Mouse (Mus musculus): Measurements from ENCODE around the gene Eif3k.
A peak's percentile ranks its signal among the peaks of the same experiment; 100 is the strongest.
"Not testable (repeated sequence)": the region's sequence is repeated elsewhere in the genome, so short reads cannot be mapped to it uniquely, and the experiment has no call there.

Eif3k gene

DNA sequence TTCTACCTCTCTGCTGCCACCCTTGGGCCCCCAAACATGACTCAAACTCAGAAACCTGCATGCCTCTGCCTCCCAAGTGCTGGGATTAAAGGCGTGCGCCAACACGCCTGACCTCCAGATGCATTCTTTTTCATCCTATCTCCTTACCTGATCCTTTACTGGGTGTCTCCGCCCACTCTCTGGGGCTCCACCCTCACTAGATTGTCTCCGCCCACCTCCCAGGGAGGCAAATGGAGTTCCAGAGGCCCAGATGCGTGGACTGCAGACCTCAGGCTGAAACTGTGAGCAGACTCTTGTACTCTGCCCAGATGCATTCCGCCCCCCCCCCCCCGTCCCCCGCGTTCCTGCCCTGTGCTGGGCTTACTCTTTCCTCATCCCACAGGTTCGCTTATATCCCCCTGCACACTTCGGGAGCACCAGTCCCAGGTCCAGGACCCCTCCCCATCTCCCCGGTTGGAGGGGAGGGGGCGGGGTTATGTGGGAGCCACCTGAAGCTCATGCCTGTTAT lies 9.2 kb upstream of the Eif3k start:
- DNase-seq (ENCODE audit: extremely low read depth, insufficient read length, low spot score), result no peak

DNA sequence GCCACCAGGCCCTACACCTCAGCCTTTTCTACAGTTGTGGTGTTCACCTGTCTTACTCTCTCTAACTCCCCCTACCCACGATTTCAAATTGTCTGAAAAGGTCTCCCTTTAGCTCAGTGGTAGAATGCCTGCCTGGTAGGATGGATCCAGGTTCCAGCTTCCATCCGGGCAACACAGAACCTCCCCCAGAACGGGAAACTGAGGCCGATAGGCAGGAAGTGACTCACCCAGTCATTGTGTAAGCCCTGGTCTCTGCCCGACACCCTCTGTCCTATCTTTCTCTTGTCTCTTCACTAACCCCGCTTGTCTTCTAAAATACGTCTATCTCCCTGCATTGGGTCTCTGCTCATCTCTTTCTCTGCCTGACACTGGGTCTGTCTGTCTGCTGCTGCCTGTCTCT lies 3.5 kb upstream of the Eif3k start:
- no peak for DNase-seq (ENCODE audit: extremely low read depth, insufficient read length, low spot score)

- no peak for DNase-seq (ENCODE audit: extremely low read depth, insufficient read length, low spot score)
Observed at GRCm38 (mm10) chr7:28984452-28984851, 2.8 kb upstream of the Eif3k start.

DNA sequence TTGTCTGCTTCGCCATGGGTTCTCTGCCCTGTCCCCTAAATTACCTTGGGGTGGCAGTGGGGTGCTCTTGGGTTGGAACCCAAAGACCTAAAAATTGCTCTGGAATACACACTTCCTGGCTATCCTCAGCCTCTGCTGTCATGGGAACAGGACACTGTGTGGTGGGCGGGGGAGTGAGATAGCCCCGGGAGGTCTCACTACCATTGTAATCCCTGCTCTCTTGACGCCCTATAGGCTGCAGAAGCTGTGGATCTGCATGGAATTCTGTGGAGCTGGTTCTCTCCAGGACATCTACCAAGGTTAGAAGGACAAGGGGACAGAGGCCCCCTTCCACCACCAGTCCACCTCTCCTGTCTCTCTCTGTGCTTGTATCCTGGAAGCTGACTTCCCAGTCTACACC lies 2.2 kb upstream of the Eif3k start:
- DNase-seq (ENCODE audit: extremely low read depth, insufficient read length, low spot score), result no peak

DNA sequence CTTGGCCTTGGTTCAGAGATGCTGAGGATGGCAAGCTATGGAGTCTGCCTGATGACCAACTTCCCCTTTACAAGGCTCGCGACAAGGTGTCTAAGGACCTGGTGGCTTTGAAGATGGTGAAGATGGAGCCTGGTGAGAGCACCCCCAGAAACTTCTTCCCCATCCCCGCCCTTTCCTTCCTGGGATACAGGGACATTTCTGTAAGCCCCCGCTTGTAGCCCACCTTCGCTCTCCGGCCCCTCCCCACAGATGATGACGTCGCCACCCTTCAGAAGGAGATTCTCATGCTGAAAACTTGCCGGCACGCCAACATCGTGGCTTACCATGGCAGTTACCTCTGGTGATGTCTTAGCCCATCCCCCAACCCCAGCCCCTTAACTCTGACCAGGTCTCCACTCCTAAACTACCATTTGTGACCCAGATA lies 1.5 kb upstream of the Eif3k start:
- no peak for DNase-seq (ENCODE audit: extremely low read depth, insufficient read length, low spot score)

GRCm38 (mm10) chr7:28982274-28983013 lies 780 bp upstream of the Eif3k start:
- no peak for DNase-seq (ENCODE audit: extremely low read depth, insufficient read length, low spot score)

GRCm38 (mm10) chr7:28977556-28977955 lies 4.1 kb downstream of the Eif3k start:
- no peak for DNase-seq (ENCODE audit: extremely low read depth, insufficient read length, low spot score)

- no peak for DNase-seq (ENCODE audit: extremely low read depth, insufficient read length, low spot score)
Observed at GRCm38 (mm10) chr7:28973025-28973424, 8.6 kb downstream of the Eif3k start.

- peak; percentile 69 for DNase-seq (ENCODE audit: extremely low read depth, insufficient read length, low spot score)
Observed at GRCm38 (mm10) chr7:28972542-28972985, 9.1 kb downstream of the Eif3k start.

DNA sequence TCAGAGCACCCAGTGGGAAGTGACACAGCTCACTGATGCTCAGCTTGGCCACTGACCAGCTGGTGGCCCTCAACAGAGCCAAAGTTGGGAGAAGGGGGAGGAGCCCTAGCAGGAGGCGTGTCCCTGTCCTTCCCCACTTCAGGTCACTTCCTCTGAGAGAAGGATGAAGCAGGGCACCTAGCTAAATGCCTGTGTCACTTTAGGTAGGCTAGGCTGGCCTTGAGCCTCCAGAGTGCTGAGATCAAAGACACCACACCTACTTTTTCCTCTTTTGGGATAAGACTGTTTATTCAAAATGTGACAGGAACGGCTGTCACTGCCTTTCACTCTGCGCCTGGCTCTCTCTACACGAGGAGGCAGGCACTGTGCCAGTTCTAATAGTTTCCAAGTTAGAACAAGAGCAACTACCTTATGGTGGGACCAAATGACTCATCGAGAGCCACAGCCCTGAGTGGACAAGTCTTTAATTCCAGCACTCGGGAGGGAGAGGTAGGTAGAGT lies 9.8 kb downstream of the Eif3k start:
- DNase-seq (ENCODE audit: extremely low read depth, insufficient read length, low spot score), result peak; percentile 76

GRCm38 (mm10) chr7:28971029-28971428 lies 10.6 kb downstream of the Eif3k start:
- DNase-seq (ENCODE audit: extremely low read depth, insufficient read length, low spot score), result peak; percentile 46

DNA sequence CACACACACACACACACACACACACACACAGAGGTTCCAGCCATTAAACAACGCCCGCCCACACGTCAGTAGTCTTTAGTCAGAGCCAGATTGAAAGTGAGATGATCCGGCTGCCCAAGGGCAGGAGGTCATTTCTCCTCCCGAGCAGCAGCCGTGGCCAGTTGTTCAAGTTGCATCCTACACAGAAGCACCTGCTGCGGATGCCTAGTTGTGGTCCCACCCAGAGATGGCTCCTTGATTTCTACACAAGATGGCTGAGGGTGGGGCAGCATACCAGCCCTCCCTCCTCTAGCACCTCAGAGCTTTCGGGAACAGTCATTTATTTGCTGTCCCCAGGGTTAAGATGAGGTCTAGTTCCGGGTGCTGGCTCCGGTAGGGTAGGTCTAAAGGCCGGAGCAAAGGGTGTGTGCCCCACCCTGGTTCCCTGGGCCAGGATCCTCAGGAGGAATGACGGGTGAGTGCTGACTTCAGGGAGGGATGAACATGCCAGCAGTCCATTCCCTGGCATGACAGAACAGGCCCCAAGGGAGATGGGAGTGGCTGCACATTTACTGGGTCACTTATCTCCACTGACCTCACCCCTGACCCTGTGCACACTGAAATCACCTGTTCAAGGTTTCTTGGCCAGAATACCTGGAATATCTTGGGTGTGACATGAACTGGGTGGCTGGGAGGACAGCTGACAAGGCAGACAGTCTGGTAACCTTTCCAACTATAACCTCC lies 11.8 kb downstream of the Eif3k start:
- peak; percentile 54 for DNase-seq (ENCODE audit: extremely low read depth, insufficient read length, low spot score)

DNA sequence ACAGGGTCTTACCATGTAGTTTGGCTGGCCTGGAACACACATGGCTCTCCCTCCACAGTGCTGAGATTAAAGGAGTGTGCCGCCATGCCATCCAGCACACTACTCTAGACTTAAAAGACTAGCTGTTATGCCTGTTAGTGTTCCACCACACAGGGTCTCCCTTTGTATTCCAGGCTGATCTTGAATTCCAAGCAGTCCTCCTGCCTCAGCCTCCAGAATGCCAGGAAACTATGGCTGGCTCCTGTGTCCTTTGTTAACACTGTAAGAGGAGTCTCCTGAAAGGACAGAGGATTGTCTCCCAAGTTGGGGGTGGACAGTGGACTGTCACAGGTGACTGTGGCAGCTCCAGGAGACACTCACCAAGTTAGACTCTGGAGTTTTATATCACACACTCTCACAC lies 12.4 kb downstream of the Eif3k start:
- no peak for DNase-seq (ENCODE audit: extremely low read depth, insufficient read length, low spot score)

GRCm38 (mm10) chr7:28968120-28968519 lies 13.5 kb downstream of the Eif3k start:
- DNase-seq (ENCODE audit: extremely low read depth, insufficient read length, low spot score), result not testable (repeated sequence)

DNA sequence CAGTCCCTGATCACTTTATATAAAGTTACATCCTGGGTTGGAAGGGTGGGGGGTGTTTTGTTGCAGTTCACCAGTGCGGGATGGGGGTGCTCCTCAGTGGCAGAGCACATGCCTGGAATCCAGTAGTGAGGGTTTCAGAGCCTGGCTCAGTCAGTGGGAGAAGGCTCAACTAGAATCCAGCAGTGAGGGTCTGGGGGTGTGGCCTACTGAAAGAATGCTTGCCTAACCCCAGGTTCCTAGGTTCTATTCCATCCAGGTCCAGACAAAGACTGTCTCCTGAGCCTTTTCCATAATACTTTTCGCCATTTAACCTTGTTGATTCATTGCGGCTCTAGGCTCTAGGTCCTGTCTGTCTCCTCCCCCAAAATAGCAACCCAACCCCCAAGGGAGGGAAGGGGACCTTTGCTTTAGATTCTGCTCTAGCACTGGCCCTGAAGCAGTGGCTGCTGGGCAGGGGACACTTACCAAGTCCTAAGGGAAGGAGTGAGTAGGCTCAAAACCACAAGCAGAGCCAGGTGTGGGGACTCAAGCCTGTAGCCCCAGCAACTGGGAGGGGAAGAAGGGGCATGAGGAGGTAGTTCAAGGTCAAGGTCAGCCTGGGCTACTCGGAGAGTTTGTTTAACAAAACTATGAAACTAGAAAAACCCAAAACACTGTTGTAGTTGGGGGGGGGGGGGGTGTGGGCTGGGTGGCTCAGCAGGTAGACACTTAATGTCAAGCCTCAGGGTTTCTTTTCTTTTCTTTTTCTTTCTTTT lies 14.7 kb downstream of the Eif3k start:
- no peak for DNase-seq (ENCODE audit: extremely low read depth, insufficient read length, low spot score)

GRCm38 (mm10) chr7:28966181-28966580 lies 15.5 kb downstream of the Eif3k start:
- DNase-seq (ENCODE audit: extremely low read depth, insufficient read length, low spot score), result no peak

GRCm38 (mm10) chr7:28965346-28965840 lies 16.3 kb downstream of the Eif3k start:
- DNase-seq (ENCODE audit: extremely low read depth, insufficient read length, low spot score), result no peak

DNA sequence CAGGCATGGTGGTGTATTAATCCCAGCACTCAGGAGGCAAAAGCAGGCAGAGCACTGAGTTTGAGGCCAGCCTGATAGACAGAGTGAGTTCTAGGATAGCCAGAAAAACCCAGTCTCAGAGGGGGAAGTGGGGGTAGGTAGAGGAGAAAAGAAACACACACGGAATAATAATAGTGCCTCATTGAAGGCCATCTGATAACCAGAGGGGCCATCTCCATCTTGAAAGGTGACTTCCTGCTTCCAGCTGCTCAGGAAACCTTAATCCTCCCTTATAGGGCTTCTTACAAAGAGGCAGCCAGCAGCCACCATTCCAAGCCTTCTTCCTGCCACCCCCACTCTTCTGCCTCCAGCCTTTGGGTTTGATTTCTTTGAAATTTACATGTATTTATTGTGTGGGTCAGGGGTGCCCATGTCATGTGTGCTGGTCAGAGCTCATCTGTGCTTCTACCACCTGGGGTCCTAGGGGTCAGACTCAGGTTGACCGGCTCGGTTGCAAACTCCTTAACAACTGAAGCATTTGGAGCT lies 18.2 kb downstream of the Eif3k start:
- DNase-seq (ENCODE audit: extremely low read depth, insufficient read length, low spot score), result no peak

DNA sequence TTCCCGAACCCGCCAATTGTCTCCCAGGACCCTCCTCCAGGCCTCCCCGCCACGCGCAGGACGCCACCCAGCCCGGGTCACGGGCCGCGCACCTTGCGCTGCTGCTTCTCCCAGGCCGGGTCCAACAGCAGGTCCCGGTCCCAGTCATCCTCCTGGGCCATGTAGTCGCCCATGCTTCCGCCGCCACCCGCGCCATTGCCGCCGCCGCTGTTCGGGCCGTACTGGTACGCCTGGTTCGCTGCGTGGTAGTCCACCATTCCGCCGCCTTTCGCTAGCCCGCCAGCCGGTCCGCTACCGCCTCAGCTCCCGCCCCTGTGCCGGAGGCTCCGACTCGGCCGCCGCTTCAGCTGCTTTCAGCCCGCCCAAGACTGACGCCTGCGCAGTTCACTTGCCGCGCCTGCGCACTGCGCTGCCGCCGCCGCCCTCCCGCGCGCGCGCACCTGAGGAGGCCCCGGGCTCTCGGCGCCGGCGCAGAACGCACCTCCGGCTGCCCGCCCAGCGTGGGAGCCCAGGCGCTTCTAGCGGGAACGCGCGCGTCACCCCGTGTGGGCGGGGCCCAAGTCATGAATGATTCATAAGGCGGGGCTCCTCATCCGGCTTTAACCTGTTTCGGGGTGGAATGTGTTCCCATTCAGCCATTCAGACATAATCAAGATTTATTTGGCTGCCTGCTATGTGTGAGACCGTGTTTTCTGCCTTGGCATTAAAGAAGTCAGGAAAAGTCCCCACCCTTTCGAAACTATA lies 19.6 kb downstream of the Eif3k start, which contains the start of gene Actn4:
Actn4 (minus strand) TSS at position 414 of the 744 bp plus-strand sequence.
- peak; percentile 94 for DNase-seq (ENCODE audit: extremely low read depth, insufficient read length, low spot score)

- no peak for DNase-seq (ENCODE audit: extremely low read depth, insufficient read length, low spot score)
Observed at GRCm38 (mm10) chr7:28961584-28961926, 20.1 kb downstream of the Eif3k start.

Measured in 3134 (cell line).